8 mouse cellular contexts compared by ENCODE assay signal in genomic region chr11:120304886-120305534, GRCm38 (mm10). TPM values are rescaled to one million over a fixed set of nuclear protein-coding genes. Genes with fewer than 3 reads are reported as not detected.
A peak's percentile ranks its signal among the peaks of the same experiment; 100 is the strongest.
DNase-seq lines count a peak whose midpoint lies in the region; ATAC-seq and TF ChIP-seq lines count a peak whose summit lies in the region.

No protein-coding gene starts in this region.

- TF ChIP-seq CTCF in G1E (IDR thresholded peaks at IDR 0.05; ENCODE audit: low read depth, low read length), result no peak
- TF ChIP-seq CTCF in lung, adult 2 months (IDR thresholded peaks at IDR 0.05; ENCODE audit: insufficient read depth, low read length), result no peak

- H3K4me1 ChIP-seq in G1E (ENCODE audit: insufficient read depth, low read depth, low read length), result peaks cover 39% of the 10 kb centered on the region
- H3K4me1 ChIP-seq in forebrain, embryonic 14.5 days (ENCODE audit: control insufficient read depth, insufficient read depth, low read length), result peaks cover 24% of the 10 kb centered on the region
- H3K4me1 ChIP-seq in lung, adult 2 months (ENCODE audit: control insufficient read depth, insufficient read depth, low read length), result peaks cover 3% of the 10 kb centered on the region
- H3K4me1 ChIP-seq in neural tube, embryonic 15.5 days, result peaks cover 49% of the 10 kb centered on the region

- no peaks in the 10 kb centered on the region for H3K9me3 ChIP-seq in G1E (replicated peaks)
- H3K9me3 ChIP-seq in forebrain, embryonic 14.5 days (replicated peaks; ENCODE audit: control insufficient read depth, low read length), result no peaks in the 10 kb centered on the region
- H3K9me3 ChIP-seq in neural tube, embryonic 15.5 days (replicated peaks), result no peaks in the 10 kb centered on the region

- H3K9ac ChIP-seq in forebrain, embryonic 14.5 days (ENCODE audit: low read length), result peak overlapping the region; percentile 58
- H3K9ac ChIP-seq in neural tube, embryonic 15.5 days (replicated peaks), result peak overlapping the region; percentile 63

- H3K27ac ChIP-seq in forebrain, embryonic 14.5 days (ENCODE audit: low read depth, low read length), result peak overlapping the region; percentile 81
- H3K27ac ChIP-seq in neural tube, embryonic 15.5 days (replicated peaks), result peak overlapping the region; percentile 93

- H3K27me3 ChIP-seq in G1E (ENCODE audit: insufficient read depth, low read length), result peaks cover 76% of the 10 kb centered on the region
- H3K27me3 ChIP-seq in forebrain, embryonic 14.5 days (replicated peaks; ENCODE audit: control insufficient read depth, insufficient read depth, low read length), result 0 out of 2 replicates have a peak, but pooled peaks cover 4% of the 10 kb centered on the region
- H3K27me3 ChIP-seq in neural tube, embryonic 15.5 days (replicated peaks), result no peaks in the 10 kb centered on the region

- peak overlapping the region; percentile 55; the same call in 1 of the 2 replicates for H3K4me3 ChIP-seq in G1E (ENCODE audit: low read depth, low read length)
- H3K4me3 ChIP-seq in forebrain, embryonic 14.5 days (ENCODE audit: low read depth, low read length), result peak overlapping the region; percentile 35
- H3K4me3 ChIP-seq in lung, adult 2 months (replicated peaks; ENCODE audit: extremely low read depth, low read depth, low read length), result peak overlapping the region; percentile 69
- peak overlapping the region; percentile 49 for H3K4me3 ChIP-seq in neural tube, embryonic 15.5 days (replicated peaks)

- peak; percentile 90 for ATAC-seq in G1E (ENCODE audit: extremely low read depth, insufficient number of reproducible peaks, low FRiP score, poor library complexity, severe bottlenecking)
- ATAC-seq in forebrain, embryonic 14.5 days, result peak; percentile 95
- ATAC-seq in neural tube, embryonic 15.5 days (ENCODE audit: low FRiP score), result peak; percentile 95

- DNase-seq in G1E (ENCODE audit: low spot score), result peak; percentile 99
- peak; percentile 89 for DNase-seq in cerebellum, adult 11 months
- DNase-seq in forebrain, embryonic 14.5 days (ENCODE audit: low spot score), result peak; percentile 98
- DNase-seq in heart, postnatal 14 days, result peak; percentile 86 to 88
- peak; percentile 89 for DNase-seq in large intestine, adult 2 months (ENCODE audit: low read depth, low spot score)
- peak; percentile 84 for DNase-seq in lung, adult 2 months
- DNase-seq in testis, postnatal 10 days (ENCODE audit: low spot score), result peak; percentile 89

- peak overlapping the region; percentile 56 for H3K4me2 ChIP-seq in forebrain, embryonic 14.5 days (ENCODE audit: low read length)
- peak overlapping the region; percentile 82 for H3K4me2 ChIP-seq in neural tube, embryonic 15.5 days

- under 1% methylated on average over 49 of the region's 53 CpGs for WGBS in forebrain, embryonic 14.5 days
- WGBS in large intestine, adult 2 months, result under 1% methylated on average over 53 of the region's 53 CpGs
- WGBS in lung, adult 2 months, result under 1% methylated on average over 53 of the region's 53 CpGs
- WGBS in neural tube, embryonic 15.5 days, result 1% methylated on average over 52 of the region's 53 CpGs

- no peak for TF ChIP-seq POLR2A in lung, adult 2 months (IDR thresholded peaks at IDR 0.05; ENCODE audit: borderline replicate concordance, extremely low read depth, low read depth, low read length)

- intact Hi-C loops in heart, postnatal 14 days (cut with DNase I), result loop anchor here (2.0 to 5.0 kb wide), 2 partner anchors 22 to 143 kb away; no protein-coding TSS in a partner anchor

- no peaks in the 10 kb centered on the region for H3K36me3 ChIP-seq in G1E (replicated peaks)
- H3K36me3 ChIP-seq in forebrain, embryonic 14.5 days (ENCODE audit: control insufficient read depth, insufficient read depth, low read length), result no peaks in the 10 kb centered on the region
- H3K36me3 ChIP-seq in neural tube, embryonic 15.5 days, result no peaks in the 10 kb centered on the region

RNA-seq across cellular contexts. Expression of gene Actg1, which starts 43.3 kb away (rescaled TPM):
- total RNA-seq in G1E (2014; fragmentation: Nextera tagmentation) (128 and 155 TPM in 2 replicates), G1E (2017) (179 and 181 TPM in 2 replicates)
- 53.9 and 112 TPM in 2 replicates for polyA plus RNA-seq in G1E (2012)
- polyA plus RNA-seq in forebrain, embryonic 14.5 days (2014; fragmentation: Nextera tagmentation; extraction: Ambion mirVana), result 3,852 and 3,863 TPM in 2 replicates
- 100 to 1,000 TPM; 451 to 520 TPM for total RNA-seq in heart, postnatal 14 days (2021)
- polyA plus RNA-seq in large intestine, adult 2 months (2012; rRNA removed), result 1,539 and 1,751 TPM in 2 replicates
- 941 and 1,175 TPM in 2 replicates for polyA plus RNA-seq in lung, adult 2 months (2012; rRNA removed)
- polyA plus RNA-seq in neural tube, embryonic 15.5 days (2015; fragmentation: Nextera tagmentation; extraction: Ambion mirVana), result 3,602 and 3,776 TPM in 2 replicates

RNA-seq across cellular contexts. Expression of gene Fscn2, which starts 56.3 kb away (rescaled TPM):
- total RNA-seq in G1E (2014; fragmentation: Nextera tagmentation), result not detected in 2 replicates
- 0.11 TPM in 1 of 2 replicates, not detected in the other for total RNA-seq in G1E (2017)
- 0.03 TPM in 1 of 2 replicates, not detected in the other for polyA plus RNA-seq in G1E (2012)
- 0.75 and 1.4 TPM in 2 replicates for polyA plus RNA-seq in forebrain, embryonic 14.5 days (2014; fragmentation: Nextera tagmentation; extraction: Ambion mirVana)
- not detected for total RNA-seq in heart, postnatal 14 days (2021)
- polyA plus RNA-seq in large intestine, adult 2 months (2012; rRNA removed), result not detected in 2 replicates
- 0.06 and 0.60 TPM in 2 replicates for polyA plus RNA-seq in lung, adult 2 months (2012; rRNA removed)
- 0.64 and 1.4 TPM in 2 replicates for polyA plus RNA-seq in neural tube, embryonic 15.5 days (2015; fragmentation: Nextera tagmentation; extraction: Ambion mirVana)

Comparison
In these comparisons a context has a peak if more than half of its experiments do, and no peak if none do; other contexts are left out.
1. Peak in every context shown above with its lines: DNase-seq, ATAC-seq, H3K4me3 ChIP-seq and H3K27ac ChIP-seq.